Mouse (Mus musculus) embryonic facial prominence, embryonic 11.5 days (tissue): ENCODE data around the gene Gramd1a. TPM values are rescaled to one million over a fixed set of nuclear protein-coding genes. Genes with fewer than 3 reads are reported as not detected.
A peak's percentile ranks its signal among the peaks of the same experiment; 100 is the strongest.

Experiments used
- ATAC-seq: fragments of 200-750 bp; cut with Nextera tagmentation; replicated peaks from 2 replicates; pipeline ENCODE4 v1.8.0; 2017; ENCODE audit warnings: low read depth; ENCODE audit not compliant: insufficient number of reproducible peaks, low FRiP score, low TSS enrichment
- DNase-seq: peaks from one replicate; pipeline ENCODE4 v3.0.0-alpha.2; 2015; ENCODE audit warnings: low spot score
- H3K27ac ChIP-seq: fragments of 300-500 bp; sonication (generic); replicated peaks from 2 replicates; pipeline ENCODE4 v1.5.1; 2014; ENCODE audit warnings: mild to moderate bottlenecking, low read depth, low read length, control low read depth
- H3K27me3 ChIP-seq: fragments of 300-500 bp; sonication (generic); 2 replicates; pipeline ENCODE4 v1.6.1; 2014; ENCODE audit warnings: mild to moderate bottlenecking, low read length, moderate library complexity, mixed read lengths; ENCODE audit not compliant: control insufficient read depth, insufficient read depth
- H3K36me3 ChIP-seq: fragments of 300-500 bp; sonication (generic); replicated peaks from 2 replicates; pipeline ENCODE4 v1.6.1; 2014; ENCODE audit warnings: low read depth, mild to moderate bottlenecking, low read length, moderate library complexity, mixed read lengths; ENCODE audit not compliant: control insufficient read depth, insufficient read depth
- H3K4me1 ChIP-seq: fragments of 300-500 bp; sonication (generic); 2 replicates; pipeline ENCODE4 v1.6.1; 2014; ENCODE audit warnings: low read length, mixed read lengths; ENCODE audit not compliant: control insufficient read depth, insufficient read depth
- H3K4me2 ChIP-seq: fragments of 300-500 bp; sonication (generic); 2 replicates; pipeline ENCODE4 v1.6.1; 2014; ENCODE audit warnings: low read depth, mild to moderate bottlenecking, control low read depth, low read length, moderate library complexity
- H3K4me3 ChIP-seq: fragments of 300-500 bp; sonication (generic); 2 replicates; pipeline ENCODE4 v1.5.1; 2014; ENCODE audit warnings: low read depth, low read length, control low read depth
- H3K9ac ChIP-seq: fragments of 300-500 bp; sonication (generic); replicated peaks from 2 replicates; pipeline ENCODE4 v1.6.1; 2014; ENCODE audit warnings: mild to moderate bottlenecking, control low read depth, low read length
- H3K9me3 ChIP-seq: fragments of 300-500 bp; sonication (generic); replicated peaks from 2 replicates; pipeline ENCODE4 v1.6.1; 2016; ENCODE audit warnings: mild to moderate bottlenecking, low read length, inconsistent platforms, mixed read lengths; ENCODE audit not compliant: control insufficient read depth
- WGBS: fragments of 180-500 bp; shearing (Covaris S2); extraction: QIAGEN DNeasy Blood & Tissue Kit; methylation state at CpG from one replicate; pipeline ENCODE4 v1.1.7; 2014; 5-methylcytosine and 5-hydroxymethylcytosine counted together
- polyA plus RNA-seq: library from polyadenylated mRNA; unstranded; fragments of >200 nt; fragmentation: Nextera tagmentation; extraction: Ambion mirVana; gene quantifications from 2 replicates; pipeline ENCODE4 v1.2.1, GENCODE M21; 2014

Gramd1a gene
- polyA plus RNA-seq, 1 experiment from 2014 or later = 76.7 TPM

GRCm38 (mm10) chr7:31135717-31136116, 20.0 kb downstream of the Gramd1a start:
- Histone ChIP-seq H3K27ac (no peak overlapping the region), H3K4me1 (no peaks in the 10 kb centered on the region), H3K9me3 (no peaks in the 10 kb centered on the region), H3K27me3 (no peaks in the 10 kb centered on the region), H3K4me2 (no peak overlapping the region), H3K4me3 (no peak overlapping the region), H3K36me3 (peaks cover 42% of the 10 kb centered on the region), H3K9ac (no peak overlapping the region)
- DNase-seq (no peak), ATAC-seq (no peak)
- 97% methylated on average over 8 of the region's 10 CpGs for WGBS

- Histone ChIP-seq H3K36me3 (peaks cover 24% of the 10 kb centered on the region), H3K9ac (no peak overlapping the region), H3K27me3 (peaks cover 6% of the 10 kb centered on the region), H3K4me3 (no peak overlapping the region), H3K9me3 (no peaks in the 10 kb centered on the region), H3K4me1 (no peaks in the 10 kb centered on the region; the same call in 1 of the 2 replicates), H3K4me2 (no peak overlapping the region), H3K27ac (no peak overlapping the region)
- DNase-seq (no peak), ATAC-seq (no peak)
- WGBS = 91% methylated on average over 4 of the region's 4 CpGs
These were observed 23.8 kb downstream of the Gramd1a start for GRCm38 (mm10) chr7:31131866-31132265.

- H3K4me2 ChIP-seq = no peak overlapping the region
- H3K4me1 ChIP-seq = peaks cover 4% of the 10 kb centered on the region
- H3K27me3 ChIP-seq = peaks cover 15% of the 10 kb centered on the region
- no peak overlapping the region for H3K9ac ChIP-seq
- 37% methylated on average over 4 of the region's 4 CpGs for WGBS
- no peaks in the 10 kb centered on the region for H3K9me3 ChIP-seq
- DNase-seq (peak; percentile 72), ATAC-seq (no peak)
- no peak overlapping the region for H3K4me3 ChIP-seq
- peaks cover 23% of the 10 kb centered on the region for H3K36me3 ChIP-seq
- H3K27ac ChIP-seq = no peak overlapping the region
These were observed 24.9 kb downstream of the Gramd1a start for GRCm38 (mm10) chr7:31130841-31131240.

GRCm38 (mm10) chr7:31130197-31130596, 25.5 kb downstream of the Gramd1a start:
- WGBS = 91% methylated on average over 7 of the region's 7 CpGs
- peaks cover 23% of the 10 kb centered on the region for H3K36me3 ChIP-seq

GRCm38 (mm10) chr7:31128157-31128705, 27.5 kb downstream of the Gramd1a start:
- H3K4me1 ChIP-seq = peaks cover 4% of the 10 kb centered on the region
- H3K4me3 ChIP-seq = no peak overlapping the region
- H3K36me3 ChIP-seq = peaks cover 16% of the 10 kb centered on the region
- H3K27ac ChIP-seq = no peak overlapping the region
- H3K9me3 ChIP-seq = no peaks in the 10 kb centered on the region
- DNase-seq (no peak), ATAC-seq (no peak)
- H3K9ac ChIP-seq = no peak overlapping the region
- H3K27me3 ChIP-seq = peaks cover 19% of the 10 kb centered on the region
- no peak overlapping the region for H3K4me2 ChIP-seq
- 74% methylated on average over 9 of the region's 9 CpGs for WGBS

More at GRCm38 (mm10) chr7:31130197-31130596, 25.5 kb downstream of the Gramd1a start:
- no peak overlapping the region for H3K4me3 ChIP-seq
- H3K9me3 ChIP-seq = no peaks in the 10 kb centered on the region
- no peak overlapping the region for H3K27ac ChIP-seq
- no peak overlapping the region for H3K9ac ChIP-seq
- ATAC-seq (no peak), DNase-seq (no peak)
- no peak overlapping the region for H3K4me2 ChIP-seq
- H3K4me1 ChIP-seq = peaks cover 4% of the 10 kb centered on the region
- peaks cover 19% of the 10 kb centered on the region for H3K27me3 ChIP-seq

- Histone ChIP-seq H3K27me3 (peaks cover 19% of the 10 kb centered on the region), H3K4me3 (peak within 1 kb of the TSS; percentile 49), H3K27ac (no peak within 1 kb of the TSS), H3K4me2 (peak within 1 kb of the TSS; percentile 97), H3K9me3 (no peaks in the 10 kb centered on the region), H3K36me3 (peaks cover 8% of the 10 kb centered on the region; the same call in 1 of the 2 replicates), H3K4me1 (peaks cover 4% of the 10 kb centered on the region), H3K9ac (peak within 1 kb of the TSS; percentile 59)
- peak; percentile 39 for DNase-seq
- 2% methylated on average over 21 of the region's 60 CpGs for WGBS
- no peak for ATAC-seq
These were observed 28.6 kb downstream of the Gramd1a start, which contains the start of gene Scn1b for GRCm38 (mm10) chr7:31126851-31127724. Gene Scn1b, minus strand, starts transcription at chr7:31127003.

- under 1% methylated on average over 52 of the region's 53 CpGs for WGBS
These were observed 29.4 kb downstream of the Gramd1a start for GRCm38 (mm10) chr7:31126211-31126751.

More at GRCm38 (mm10) chr7:31126211-31126751, 29.4 kb downstream of the Gramd1a start:
- peak; percentile 35 for DNase-seq
- H3K36me3 ChIP-seq = peaks cover 3% of the 10 kb centered on the region; the same call in 1 of the 2 replicates
- H3K27me3 ChIP-seq = peaks cover 19% of the 10 kb centered on the region
- peak overlapping the region; percentile 59 for H3K9ac ChIP-seq
- no peak overlapping the region for H3K27ac ChIP-seq
- peak overlapping the region; percentile 49 for H3K4me3 ChIP-seq
- ATAC-seq = no peak
- H3K4me2 ChIP-seq = peak overlapping the region; percentile 97
- H3K4me1 ChIP-seq = peaks cover 4% of the 10 kb centered on the region
- no peaks in the 10 kb centered on the region for H3K9me3 ChIP-seq
